Mouse (Mus musculus) MEL (cell line): ENCODE data around the gene Abcd1. TPM values are rescaled to one million over a fixed set of nuclear protein-coding genes. Genes with fewer than 3 reads are reported as not detected.

Source experiments
- DNase-seq: peaks from one replicate; pipeline ENCODE4 v3.0.0; 2011; ENCODE audit warnings: low read depth, low spot score
- H3K27ac ChIP-seq: 2 replicates; pipeline ENCODE4 v1.5.1; 2012; ENCODE audit warnings: low read depth, mild to moderate bottlenecking, control low read depth, low read length, moderate library complexity; ENCODE audit not compliant: control insufficient read depth
- H3K27me3 ChIP-seq, 2 experiments: fragments of 150-350 bp in 1 of 2; sonication (generic) in 1 of 2; 2 replicates each; pipeline ENCODE4 v1.6.1; 2012; ENCODE audit warnings: low read length in 2 of 2, mild to moderate bottlenecking in 2 of 2, improper control_type of control experiment in 1 of 2, moderate library complexity in 1 of 2; ENCODE audit not compliant: insufficient read depth in 2 of 2, control insufficient read depth in 1 of 2
- H3K36me3 ChIP-seq, 2 experiments: 2 replicates each; pipeline ENCODE4 v1.6.1; 2012 to 2014; ENCODE audit warnings: low read length in 2 of 2, improper control_type of control experiment in 1 of 2, inconsistent platforms in 1 of 2, mild to moderate bottlenecking in 1 of 2; ENCODE audit not compliant: insufficient read depth in 2 of 2, control insufficient read depth in 1 of 2
- H3K4me1 ChIP-seq, 2 experiments: fragments of 150-350 bp in 1 of 2; sonication (generic) in 1 of 2; 2 replicates each; pipeline ENCODE4 v1.6.1; 2012; ENCODE audit warnings: low read length in 2 of 2, improper control_type of control experiment in 1 of 2, mild to moderate bottlenecking in 1 of 2; ENCODE audit not compliant: insufficient read depth in 2 of 2, control insufficient read depth in 1 of 2
- H3K4me3 ChIP-seq, 2 experiments: fragments of 150-350 bp in 1 of 2; sonication (generic) in 1 of 2; 2 replicates each; pipeline ENCODE4 v1.5.1; 2012; ENCODE audit warnings: low read depth in 2 of 2, low read length in 2 of 2, mild to moderate bottlenecking in 2 of 2, moderate library complexity in 2 of 2, control low read depth in 1 of 2, improper control_type of control experiment in 1 of 2; ENCODE audit not compliant: control insufficient read depth in 1 of 2, insufficient read depth in 1 of 2
- H3K79me2 ChIP-seq: 2 replicates; pipeline ENCODE4 v1.6.1; 2012; ENCODE audit warnings: mild to moderate bottlenecking, low read length, moderate library complexity; ENCODE audit not compliant: control insufficient read depth, poor library complexity, insufficient read depth
- H3K9ac ChIP-seq: 2 replicates; pipeline ENCODE4 v1.6.1; 2012; ENCODE audit warnings: low read depth, mild to moderate bottlenecking, control low read depth, low read length, moderate library complexity; ENCODE audit not compliant: control insufficient read depth, poor library complexity, severe bottlenecking
- H3K9me3 ChIP-seq: fragments of 150-350 bp; sonication (generic); replicated peaks from 2 replicates; pipeline ENCODE4 v1.6.1; 2012; ENCODE audit warnings: mild to moderate bottlenecking, low read length, improper control_type of control experiment, moderate library complexity; ENCODE audit not compliant: insufficient read depth
- BHLHE40 ChIP-seq: IDR thresholded peaks from 2 replicates; pipeline ENCODE4 v1.6.1; 2012; ENCODE audit warnings: low read depth, mild to moderate bottlenecking, inconsistent platforms, low read length, improper control_type of control experiment, borderline replicate concordance
- CHD2 ChIP-seq: IDR thresholded peaks from 2 replicates; pipeline ENCODE4 v1.6.1; 2011; ENCODE audit warnings: low read length, improper control_type of control experiment
- CTCF ChIP-seq, 3 experiments: IDR thresholded peaks in 2 of 3; conservative IDR thresholded peaks in 1 of 3; 2 replicates each; pipeline ENCODE4 v1.5.1; 2011 to 2012; ENCODE audit warnings: low read length in 3 of 3, low read depth in 2 of 3, mild to moderate bottlenecking in 2 of 3, improper control_type of control experiment in 1 of 3, inconsistent platforms in 1 of 3, mixed read lengths in 1 of 3, moderate library complexity in 1 of 3; ENCODE audit not compliant: control insufficient read depth in 1 of 3, insufficient read depth in 1 of 3, poor library complexity in 1 of 3, severe bottlenecking in 1 of 3
- E2F4 ChIP-seq: IDR thresholded peaks from 2 replicates; pipeline ENCODE4 v1.6.1; 2011; ENCODE audit warnings: low read depth, low read length, improper control_type of control experiment, borderline replicate concordance
- ELF1 ChIP-seq: IDR thresholded peaks from 2 replicates; pipeline ENCODE4 v1.6.1; 2014; ENCODE audit warnings: low read depth, mild to moderate bottlenecking, inconsistent platforms, low read length, improper control_type of control experiment, moderate library complexity
- EP300 ChIP-seq, 2 experiments: IDR thresholded peaks; 2 replicates each; pipeline ENCODE4 v1.6.1; 2011; ENCODE audit warnings: improper control_type of control experiment in 2 of 2, low read length in 2 of 2, low read depth in 1 of 2, mild to moderate bottlenecking in 1 of 2
- ETS1 ChIP-seq: IDR thresholded peaks from 2 replicates; pipeline ENCODE4 v1.6.1; 2012; ENCODE audit warnings: low read depth, mild to moderate bottlenecking, inconsistent platforms, low read length, improper control_type of control experiment, moderate library complexity
- GABPA ChIP-seq: IDR thresholded peaks from 2 replicates; pipeline ENCODE4 v1.6.1; 2012; ENCODE audit warnings: low read depth, mild to moderate bottlenecking, inconsistent platforms, low read length, improper control_type of control experiment, moderate library complexity
- MAFK ChIP-seq: IDR thresholded peaks from 2 replicates; pipeline ENCODE4 v1.6.1; 2011; ENCODE audit warnings: low read depth, mild to moderate bottlenecking, low read length, improper control_type of control experiment, borderline replicate concordance
- MAX ChIP-seq: IDR thresholded peaks from 2 replicates; pipeline ENCODE4 v1.6.1; 2011; ENCODE audit warnings: low read length, improper control_type of control experiment
- MAZ ChIP-seq: IDR thresholded peaks from 2 replicates; pipeline ENCODE4 v1.6.1; 2012; ENCODE audit warnings: low read depth, mild to moderate bottlenecking, inconsistent platforms, low read length, improper control_type of control experiment
- MEF2A ChIP-seq: IDR thresholded peaks from 2 replicates; pipeline ENCODE4 v1.6.1; 2014; ENCODE audit warnings: low read depth, mild to moderate bottlenecking, inconsistent platforms, low read length, improper control_type of control experiment; ENCODE audit not compliant: poor library complexity, insufficient replicate concordance, severe bottlenecking; ENCODE audit errors: extremely low read depth
- MXI1 ChIP-seq: IDR thresholded peaks from 2 replicates; pipeline ENCODE4 v1.6.1; 2011; ENCODE audit warnings: mild to moderate bottlenecking, low read depth, low read length, improper control_type of control experiment
- MYB ChIP-seq: IDR thresholded peaks from 2 replicates; pipeline ENCODE4 v1.6.1; 2011; ENCODE audit warnings: mild to moderate bottlenecking, low read depth, low read length, improper control_type of control experiment
- MYC ChIP-seq: IDR thresholded peaks from 2 replicates; pipeline ENCODE4 v1.6.1; 2011; ENCODE audit warnings: low read depth, mild to moderate bottlenecking, low read length, improper control_type of control experiment, moderate library complexity
- POLR2A ChIP-seq, 2 experiments: IDR thresholded peaks; 2 replicates each; pipeline ENCODE4 v1.6.1; 2011 to 2012; ENCODE audit warnings: low read length in 2 of 2, mild to moderate bottlenecking in 2 of 2, control low read depth in 1 of 2, improper control_type of control experiment in 1 of 2, low read depth in 1 of 2, moderate library complexity in 1 of 2; ENCODE audit not compliant: control insufficient read depth in 1 of 2, insufficient read depth in 1 of 2, poor library complexity in 1 of 2
- POLR2AphosphoS2 ChIP-seq: IDR thresholded peaks from 2 replicates; pipeline ENCODE4 v1.6.1; 2011; ENCODE audit warnings: low read length, improper control_type of control experiment
- POLR2AphosphoS5 ChIP-seq: IDR thresholded peaks from 2 replicates; pipeline ENCODE4 v1.6.1; 2012; ENCODE audit warnings: low read depth, borderline replicate concordance, mild to moderate bottlenecking, inconsistent platforms, low read length, moderate library complexity, mixed read lengths
- RAD21 ChIP-seq: IDR thresholded peaks from 2 replicates; pipeline ENCODE4 v1.6.1; 2011; ENCODE audit warnings: mild to moderate bottlenecking, low read depth, low read length, improper control_type of control experiment
- SIN3A ChIP-seq: IDR thresholded peaks from 2 replicates; pipeline ENCODE4 v1.6.1; 2012; ENCODE audit warnings: low read length, improper control_type of control experiment, inconsistent platforms
- SMC3 ChIP-seq: IDR thresholded peaks from 2 replicates; pipeline ENCODE4 v1.6.1; 2011; ENCODE audit warnings: low read depth, low read length, improper control_type of control experiment
- TAL1 ChIP-seq: IDR thresholded peaks from 2 replicates; pipeline ENCODE4 v1.6.1; 2012; ENCODE audit warnings: mild to moderate bottlenecking, inconsistent platforms, low read length, moderate library complexity, mixed read lengths
- TBP ChIP-seq: IDR thresholded peaks from 2 replicates; pipeline ENCODE4 v1.8.0; 2011; ENCODE audit warnings: low read depth, low read length, improper control_type of control experiment
- TCF12 ChIP-seq: IDR thresholded peaks from 2 replicates; pipeline ENCODE4 v1.6.1; 2014; ENCODE audit warnings: low read depth, mild to moderate bottlenecking, inconsistent platforms, low read length, improper control_type of control experiment, moderate library complexity
- UBTF ChIP-seq: IDR thresholded peaks from 2 replicates; pipeline ENCODE4 v1.6.1; 2012; ENCODE audit warnings: low read depth, mild to moderate bottlenecking, inconsistent platforms, low read length, improper control_type of control experiment, moderate library complexity, borderline replicate concordance; ENCODE audit not compliant: insufficient read depth
- USF2 ChIP-seq, 2 experiments: IDR thresholded peaks; 2 replicates each; pipeline ENCODE4 v1.6.1; 2011 to 2012; ENCODE audit warnings: improper control_type of control experiment in 2 of 2, low read length in 2 of 2, borderline replicate concordance in 1 of 2, inconsistent platforms in 1 of 2, low read depth in 1 of 2, mild to moderate bottlenecking in 1 of 2; ENCODE audit not compliant: insufficient read depth in 1 of 2
- ZC3H11A ChIP-seq: IDR thresholded peaks from 2 replicates; pipeline ENCODE4 v1.6.1; 2012; ENCODE audit warnings: low read depth, mild to moderate bottlenecking, inconsistent platforms, low read length, improper control_type of control experiment
- ZKSCAN1 ChIP-seq: IDR thresholded peaks from 2 replicates; pipeline ENCODE4 v1.6.1; 2012; ENCODE audit warnings: low read depth, mild to moderate bottlenecking, inconsistent platforms, low read length, improper control_type of control experiment, moderate library complexity
- ZMIZ1 ChIP-seq: IDR thresholded peaks from 2 replicates; pipeline ENCODE4 v1.6.1; 2012; ENCODE audit warnings: low read depth, mild to moderate bottlenecking, inconsistent platforms, low read length, improper control_type of control experiment, moderate library complexity
- ZNF384 ChIP-seq: IDR thresholded peaks from 2 replicates; pipeline ENCODE4 v1.6.1; 2012; ENCODE audit warnings: low read depth, mild to moderate bottlenecking, inconsistent platforms, low read length, improper control_type of control experiment
- polyA plus RNA-seq, 2 experiments: library from polyadenylated mRNA; stranded (reverse) in 1 of 2; unstranded in 1 of 2; fragments of >175 nt in 1 of 2; fragments of >200 nt in 1 of 2; gene quantifications; 2 replicates each; pipeline versions ENCODE4 v1.2.1 to v1.2.4; 2012; ENCODE audit warnings: low replicate concordance in 2 of 2, low read depth in 1 of 2; ENCODE audit not compliant: insufficient read length in 2 of 2, insufficient read depth in 1 of 2, missing spikeins in 1 of 2
- total RNA-seq: library from RNA; depleted of rRNA; stranded (reverse); fragments of 300-350 nt; gene quantifications from 2 replicates; pipeline ENCODE4 v1.2.3, GENCODE M21; 2012

The Abcd1 gene
- total and polyA plus RNA-seq, 3 experiments, result 4.8 to 17.3 TPM; not detected in 1

DNA sequence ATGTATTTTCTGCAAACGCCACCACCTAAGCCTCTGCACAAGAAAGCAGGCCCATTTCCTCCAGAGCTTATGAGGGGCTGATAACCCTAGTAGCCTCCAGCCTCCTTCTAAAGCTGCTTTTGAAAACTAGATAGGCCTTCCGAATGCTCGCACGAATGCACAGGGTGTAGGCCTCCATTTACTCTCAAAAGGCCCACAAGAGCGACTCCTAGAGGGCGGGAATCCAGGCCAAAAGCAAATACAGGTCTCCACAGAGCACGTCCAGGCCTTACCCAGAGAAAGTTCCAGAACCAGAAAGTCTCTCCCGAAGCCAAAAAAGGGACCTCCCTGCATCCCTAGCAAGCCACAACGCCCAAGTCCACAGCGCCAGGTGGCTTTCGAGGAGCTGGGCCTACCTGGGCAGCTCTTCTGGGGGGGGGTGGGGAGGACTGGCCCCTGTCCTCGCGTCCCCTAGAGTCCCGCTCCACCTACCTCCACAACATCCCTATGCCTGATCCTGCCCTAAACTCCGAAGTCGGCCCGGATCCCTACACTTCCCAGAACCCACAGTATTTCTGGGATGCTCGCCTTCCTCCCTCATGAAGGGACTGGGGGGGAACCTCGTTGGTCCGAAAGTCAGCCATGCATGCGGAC lies 805 bp upstream of the Abcd1 start:
- H3K4me1 ChIP-seq, result peaks cover 4 to 25% of the 10 kb centered on the region in 2 experiments
- peaks cover 3 to 24% of the 10 kb centered on the region in 2 experiments for H3K36me3 ChIP-seq
- H3K27me3 ChIP-seq, result no peaks in the 10 kb centered on the region
- peak overlapping the region; percentile 90 for H3K9ac ChIP-seq
- H3K27ac ChIP-seq, result peak overlapping the region; percentile 64
- TF ChIP-seq RAD21, result no peak
- no peak for TF ChIP-seq POLR2AphosphoS5
- TF ChIP-seq MYB, result no peak
- no peak for TF ChIP-seq E2F4
- no peak for TF ChIP-seq ZMIZ1
- TF ChIP-seq MXI1, result 0 out of 2 replicates have a peak, but pooled peaks have one; percentile 4
- no peak for TF ChIP-seq ZC3H11A
- TF ChIP-seq GABPA, result no peak
- TF ChIP-seq TBP, result no peak
- no peak for TF ChIP-seq CHD2
- TF ChIP-seq SMC3, result no peak
- no peak for TF ChIP-seq USF2 (IDR thresholded peaks at IDR 0.05; ENCODE audit: borderline replicate concordance in 1 of 2, insufficient read depth in 1 of 2, low read depth in 1 of 2, low read length in 2 of 2)
- no peak for TF ChIP-seq MEF2A
- no peak for TF ChIP-seq ZNF384
- no peak for TF ChIP-seq ETS1
- no peak for TF ChIP-seq ELF1
- TF ChIP-seq EP300 (IDR thresholded peaks at IDR 0.05; ENCODE audit: low read depth in 1 of 2, low read length in 2 of 2), result no peak
- TF ChIP-seq MYC, result no peak
- TF ChIP-seq CTCF (IDR thresholded peaks at IDR 0.05 in 2 of 3, conservative IDR thresholded peaks at IDR 0.05 in 1 of 3; ENCODE audit: control insufficient read depth in 1 of 3, insufficient read depth in 1 of 3, low read depth in 2 of 3, low read length in 3 of 3, poor library complexity in 1 of 3, severe bottlenecking in 1 of 3), result peak in 2 of 3 experiments; percentile 36 to 37; a peak in 4 of 6 replicates
- no peak for TF ChIP-seq TCF12
- TF ChIP-seq POLR2AphosphoS2, result no peak
- no peak for TF ChIP-seq MAFK
- TF ChIP-seq MAX, result no peak
- TF ChIP-seq BHLHE40, result no peak
- no peak for TF ChIP-seq TAL1
- peak in 1 of 2 experiments; percentile 83; a peak in 2 of 4 replicates for TF ChIP-seq POLR2A (IDR thresholded peaks at IDR 0.05; ENCODE audit: control insufficient read depth in 1 of 2, insufficient read depth in 1 of 2, low read depth in 1 of 2, low read length in 2 of 2, poor library complexity in 1 of 2)
- TF ChIP-seq UBTF, result no peak
- no peak for TF ChIP-seq MAZ
- no peak for TF ChIP-seq ZKSCAN1
- peak; percentile 66 for TF ChIP-seq SIN3A
- peak; percentile 76 for DNase-seq
- H3K4me3 ChIP-seq, result peak overlapping the region; percentile 72 to 94
- H3K79me2 ChIP-seq, result peaks cover 30% of the 10 kb centered on the region
- no peaks in the 10 kb centered on the region for H3K9me3 ChIP-seq
